Mouse (Mus musculus) v-Abl transformed pro-B cells (cell line): Measurements from ENCODE around the gene Gm38392.
"Not testable (repeated sequence)": the region's sequence is repeated elsewhere in the genome, so short reads cannot be mapped to it uniquely, and the experiment has no call there.

ENCODE experiments used
- in situ Hi-C, 2 experiments: fragments of 400-800 bp; cut with MboI; formaldehyde crosslinking; loops; one replicate each; pipeline ENCODE4 v1.15.1; 2025; ENCODE audit not compliant: unreplicated experiment in 2 of 2

Gene Gm38392

DNA sequence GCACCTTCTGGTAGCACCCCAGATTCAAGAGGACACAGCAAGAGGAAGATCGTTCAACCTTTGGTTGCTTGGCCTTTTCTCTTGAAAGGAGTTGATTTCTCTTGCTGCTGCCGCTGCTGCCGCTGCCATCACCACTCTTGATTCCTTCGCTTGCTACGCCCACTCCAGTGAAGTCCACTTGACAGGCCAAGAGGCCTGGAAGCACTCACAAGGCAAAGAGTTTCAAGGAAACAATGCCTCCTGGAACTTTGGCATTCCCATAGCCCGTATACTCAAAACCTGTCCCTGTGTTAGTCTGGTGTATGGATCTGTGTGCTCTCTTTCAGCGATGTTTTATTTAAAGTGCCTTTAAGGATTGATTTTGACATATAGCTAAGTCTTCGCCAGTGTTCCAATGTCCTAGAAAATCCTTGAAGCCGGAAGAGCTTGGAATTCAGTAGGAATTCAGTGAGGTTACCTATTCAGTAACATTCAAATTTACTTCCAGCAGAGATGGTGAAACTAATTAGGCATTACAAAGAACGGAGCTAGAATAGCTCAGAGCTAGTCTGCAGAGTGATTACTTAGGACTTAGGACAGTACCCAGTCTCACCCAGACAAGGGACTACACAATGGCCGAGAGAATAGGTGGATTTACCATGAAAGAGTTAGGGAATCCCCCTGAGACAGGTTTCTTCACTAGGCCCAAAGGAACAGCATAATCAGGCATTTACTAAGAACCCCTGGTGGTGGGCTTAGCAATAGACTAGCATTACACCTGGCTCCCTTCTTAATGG, 5.7 kb downstream of the Gm38392 start:
- in situ Hi-C loops: not testable (repeated sequence)

DNA sequence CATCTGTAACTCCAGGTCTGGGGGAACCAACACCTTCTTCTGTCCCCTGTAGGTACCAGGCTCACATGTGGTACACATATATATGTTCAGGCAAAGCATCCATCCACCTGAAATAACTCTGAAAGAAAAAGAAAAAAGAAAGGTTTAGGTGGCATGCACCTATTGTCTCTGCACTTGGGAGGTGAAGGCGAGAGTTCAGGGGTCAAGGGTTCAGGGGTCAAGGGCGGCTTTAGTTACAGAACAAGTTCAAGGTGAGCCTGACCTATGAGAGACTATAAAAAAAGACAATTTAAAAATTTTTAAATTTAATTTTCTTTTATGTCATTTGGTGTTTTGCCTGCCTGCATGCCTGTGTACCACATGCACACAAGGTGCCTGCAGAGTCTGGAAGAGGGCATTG, 7.0 kb downstream of the Gm38392 start:
- in situ Hi-C loops: no loop called here

DNA sequence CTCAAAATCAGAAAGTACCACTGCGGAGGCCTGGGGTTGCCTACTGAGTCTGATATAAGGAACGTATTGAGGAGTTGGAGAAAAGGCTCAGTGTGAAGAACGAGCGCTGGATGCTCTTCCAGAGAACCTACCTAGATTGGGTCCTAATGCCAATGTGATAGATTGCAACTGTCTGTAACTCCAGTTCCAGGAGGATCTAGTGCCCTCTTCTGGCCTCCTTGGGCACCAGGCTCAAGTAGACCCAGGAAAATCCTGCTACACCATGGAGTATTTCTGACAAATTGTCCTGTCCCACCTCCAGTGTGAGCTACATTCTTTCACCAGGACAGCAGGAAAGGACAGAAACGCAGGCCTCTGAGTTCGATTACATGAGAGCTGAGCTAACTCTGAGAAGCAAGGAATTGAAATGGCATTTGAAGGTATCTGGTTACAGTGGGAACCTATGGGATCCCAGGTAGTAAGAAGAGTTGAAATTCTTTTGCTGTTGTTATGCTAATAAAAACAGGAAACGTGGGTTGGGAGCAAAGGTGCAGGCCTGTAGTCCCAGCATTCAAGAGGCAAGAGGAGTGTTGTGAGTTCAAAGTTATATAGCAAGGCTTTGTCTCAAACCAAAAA, 10.4 kb downstream of the Gm38392 start:
- in situ Hi-C loops: no loop called here

DNA sequence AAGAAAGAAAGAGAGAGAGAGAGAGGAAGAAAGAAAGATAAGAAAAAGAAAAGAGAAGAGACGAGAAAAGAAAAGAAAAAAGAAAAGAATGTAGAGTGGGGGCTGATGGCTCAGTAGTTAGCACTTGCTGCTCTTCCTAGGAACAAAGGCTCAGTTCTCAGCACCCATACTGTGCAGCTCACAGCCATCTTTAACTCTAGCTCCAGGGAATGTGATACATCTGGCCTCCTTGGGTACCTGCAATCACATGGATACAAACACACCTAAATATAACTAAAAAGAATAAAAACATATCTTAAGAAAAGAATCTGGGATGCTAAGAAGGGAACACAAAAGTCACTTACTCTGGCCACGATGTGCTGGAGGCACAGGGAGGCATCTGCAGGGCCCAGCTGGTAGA, 10.9 kb downstream of the Gm38392 start:
- in situ Hi-C loops: no loop called here

DNA sequence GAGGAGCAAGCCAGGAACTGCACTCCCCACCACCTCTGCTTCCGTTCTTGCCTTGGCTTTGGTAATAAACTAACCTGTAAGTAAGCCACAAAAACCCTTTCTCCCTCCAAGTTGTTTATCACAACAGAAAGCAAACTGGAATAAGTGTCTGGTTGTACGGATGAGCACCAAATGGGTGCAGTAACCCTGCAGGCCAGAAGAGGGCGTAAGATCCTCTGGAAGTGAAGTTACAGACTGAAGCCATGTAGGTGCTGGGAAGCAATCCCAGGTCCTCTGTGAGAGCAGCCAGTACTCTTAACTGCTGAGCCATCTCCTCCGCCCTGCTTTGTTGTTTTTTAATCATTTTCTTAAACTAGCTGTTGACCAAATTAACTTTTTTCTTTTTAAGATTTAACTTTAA, 13.0 kb downstream of the Gm38392 start:
- in situ Hi-C loops: no loop called here

DNA sequence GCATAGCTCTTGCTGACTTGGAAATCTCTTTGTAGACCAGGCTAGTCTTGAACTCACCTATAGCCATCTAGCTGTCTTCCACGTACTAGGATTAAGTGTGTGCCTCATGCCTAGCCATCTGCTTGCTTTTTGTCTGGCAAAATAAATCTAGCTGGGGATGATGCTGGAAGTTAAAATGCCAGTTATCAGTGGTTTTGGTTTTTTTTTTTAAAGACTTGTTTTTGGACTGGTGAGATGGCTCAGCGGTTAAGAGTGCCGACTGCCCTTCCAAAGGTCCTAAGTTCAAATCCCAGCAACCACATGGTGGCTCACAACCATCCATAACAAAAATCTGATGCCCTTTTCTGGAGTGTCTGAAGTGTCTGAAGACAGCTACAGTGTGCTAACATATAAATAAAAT, 15.2 kb downstream of the Gm38392 start:
- in situ Hi-C loops: no loop called here

DNA sequence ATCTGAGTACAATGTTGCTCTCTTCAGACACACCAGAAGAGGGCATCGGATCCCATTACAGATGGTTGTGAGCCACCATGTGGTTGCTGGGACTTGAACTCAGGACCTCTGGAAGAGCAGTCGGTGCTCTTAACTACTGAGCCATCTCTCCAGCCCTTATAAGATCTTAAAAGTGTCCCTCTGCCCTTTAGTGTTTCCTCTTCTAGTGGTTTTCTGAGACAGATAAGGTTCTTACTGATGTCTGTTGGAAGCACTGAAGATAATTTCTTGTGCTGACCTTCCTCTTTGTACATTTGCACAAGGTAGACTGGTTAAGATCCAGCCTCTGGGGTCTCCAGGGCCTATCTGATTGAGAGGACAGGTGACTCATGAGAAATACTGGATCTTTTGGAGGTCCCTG, 15.7 kb downstream of the Gm38392 start:
- in situ Hi-C loops: not testable (repeated sequence)

DNA sequence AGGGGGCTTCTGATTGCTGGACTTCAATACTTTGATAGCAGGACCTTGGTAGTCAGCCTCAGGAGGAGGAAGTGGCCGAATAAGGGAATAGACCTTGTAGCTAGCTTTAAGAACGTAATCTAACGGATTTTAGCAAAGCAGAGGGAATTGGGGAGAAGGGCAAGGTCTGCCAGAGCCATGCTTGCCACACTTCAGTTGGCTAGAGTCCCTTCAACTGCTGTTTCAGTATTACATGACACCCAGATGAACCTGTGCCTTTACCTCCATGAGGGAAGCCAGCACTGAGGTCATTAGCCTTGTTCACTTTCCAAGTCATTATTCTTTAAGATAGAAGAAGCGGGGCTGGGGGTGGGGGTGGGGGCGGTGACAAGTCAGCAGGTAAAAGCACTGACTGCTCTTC, 18.0 kb downstream of the Gm38392 start:
- in situ Hi-C loops: no loop called here

DNA sequence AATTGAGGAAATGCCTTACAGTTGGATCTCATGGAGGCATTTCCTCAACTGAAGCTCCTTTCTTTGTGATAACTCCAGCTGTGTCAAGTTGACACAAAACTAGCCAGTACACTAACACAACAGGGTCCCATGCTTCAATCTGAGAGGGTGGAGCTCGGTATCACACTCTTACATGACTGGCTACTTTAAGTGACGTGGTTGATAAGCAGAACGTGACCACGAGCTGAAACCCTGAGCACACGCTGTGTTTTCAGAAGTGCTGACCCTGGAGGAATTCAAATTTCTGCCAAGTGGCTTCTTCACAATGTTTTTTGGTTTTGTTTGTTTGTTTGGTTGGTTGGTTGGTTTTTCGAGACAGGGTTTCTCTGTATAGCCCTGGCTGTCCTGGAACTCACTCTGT, 19.0 kb downstream of the Gm38392 start:
- in situ Hi-C loops: not testable (repeated sequence)

DNA sequence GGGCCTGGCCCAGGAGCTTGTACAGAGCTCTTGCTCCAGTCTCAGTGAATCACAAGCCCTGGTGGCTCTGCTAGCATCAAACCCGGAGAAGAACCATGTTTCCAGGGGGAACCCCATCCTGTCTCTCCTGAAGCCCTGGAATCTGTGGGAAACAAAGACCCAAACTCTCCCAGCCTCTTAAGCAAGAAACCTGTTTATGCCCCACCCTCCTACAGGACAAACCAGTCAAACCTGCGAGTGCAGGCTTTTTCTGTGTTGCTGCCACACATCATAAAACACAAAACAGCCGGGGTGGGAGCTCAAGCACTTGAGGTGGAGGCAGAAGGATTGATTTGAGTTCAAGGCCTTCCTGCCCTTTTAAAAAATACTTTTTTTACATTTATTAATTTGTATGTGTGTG, 24.7 kb downstream of the Gm38392 start:
- in situ Hi-C loops: no loop called here

DNA sequence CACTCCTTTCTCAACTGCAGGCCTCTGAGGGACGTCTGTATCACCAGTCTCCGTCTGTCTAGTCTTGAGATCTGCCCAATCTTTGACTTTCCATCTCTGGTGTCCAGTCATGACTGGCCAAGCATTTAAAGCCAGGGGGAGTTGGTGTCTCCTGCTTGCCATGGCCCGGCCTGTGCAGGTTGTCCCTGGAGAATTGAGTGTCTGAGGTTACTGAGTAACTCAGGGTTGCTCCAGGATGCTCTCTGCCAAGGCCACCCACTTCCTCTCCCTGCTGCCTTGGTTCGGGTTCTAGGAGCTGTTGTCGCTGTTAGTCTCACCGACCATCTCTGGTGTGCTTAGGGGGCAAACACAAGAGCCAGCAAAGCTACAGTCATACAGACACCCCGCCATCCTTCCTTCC, 30.6 kb downstream of the Gm38392 start:
- in situ Hi-C loops: no loop called here

DNA sequence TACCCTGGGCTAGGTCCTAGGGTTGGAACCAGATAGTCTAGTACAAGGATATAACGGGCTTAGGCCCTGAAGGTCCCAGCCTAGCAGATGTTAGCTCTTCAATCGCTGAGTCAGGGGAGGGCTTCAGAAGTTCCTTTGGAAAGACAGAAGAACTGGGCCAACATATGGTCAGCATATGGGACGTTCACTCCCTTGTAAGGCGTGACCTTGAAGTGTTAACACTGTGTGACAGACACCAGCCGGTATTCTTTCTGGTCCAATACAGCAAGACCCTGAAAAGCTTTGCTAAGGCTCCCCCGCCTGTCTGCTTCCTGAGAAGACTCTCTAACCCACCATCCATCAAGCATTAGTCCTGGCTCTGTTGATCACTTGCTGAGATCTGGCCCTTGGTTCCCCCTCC, 31.1 kb downstream of the Gm38392 start:
- in situ Hi-C loops: no loop called here

DNA sequence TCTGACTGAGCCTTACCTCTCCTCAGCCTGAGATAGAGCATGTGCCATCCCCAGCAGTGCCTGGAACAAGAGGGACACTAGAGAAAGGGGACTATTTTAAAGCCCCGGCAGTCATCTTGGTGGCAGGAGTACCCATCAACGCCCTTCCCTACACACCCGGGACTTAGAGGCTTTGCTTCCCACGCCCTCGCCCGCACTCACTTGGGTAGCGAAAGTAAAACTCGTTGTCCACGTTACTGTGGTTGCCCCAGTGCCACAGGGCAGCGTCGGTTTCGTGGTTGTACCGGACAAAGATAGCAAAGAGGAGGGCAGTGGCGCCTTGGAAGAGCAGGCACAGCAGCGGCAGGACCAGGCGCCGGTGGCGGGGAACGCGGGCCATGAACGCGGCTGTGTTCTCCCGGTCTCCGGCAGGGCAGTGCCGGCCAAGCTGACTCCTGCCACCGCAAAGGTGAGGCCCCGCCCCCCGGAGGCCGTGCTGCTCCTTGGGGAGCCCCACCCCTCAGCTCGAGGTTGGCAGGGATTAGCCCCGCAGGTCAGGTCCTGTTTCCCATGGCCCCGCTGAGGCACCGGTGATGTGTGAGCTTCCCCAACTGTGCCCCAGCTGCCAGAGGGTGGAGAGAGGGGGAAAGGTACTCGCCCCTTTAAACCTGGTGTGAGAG, 32.6 kb downstream of the Gm38392 start, which contains the start of gene Rhbg:
Gene Rhbg (minus strand): TSS at position 442 of the 659 bp plus-strand sequence.
- in situ Hi-C loops: no loop called here

DNA sequence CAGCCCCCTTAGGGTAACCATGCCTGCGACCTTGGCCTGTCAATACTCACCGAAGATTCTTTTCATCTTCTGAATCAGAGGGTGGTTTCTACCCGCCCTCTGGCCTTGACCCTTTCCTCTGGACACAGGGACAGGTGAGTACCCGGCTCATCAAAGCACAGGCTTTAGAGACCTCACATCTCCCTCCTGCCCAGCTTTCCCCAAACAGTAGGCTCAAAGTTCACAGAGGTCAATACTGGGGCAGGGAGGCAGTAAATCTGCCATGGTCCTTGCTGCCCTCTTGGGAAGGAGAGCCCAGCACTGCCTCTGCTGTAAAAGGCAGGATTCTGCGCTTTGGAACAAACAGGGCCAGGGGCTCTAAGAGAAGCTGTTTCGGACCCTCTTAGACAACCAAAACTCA, 34.3 kb downstream of the Gm38392 start:
- in situ Hi-C loops: no loop called here

DNA sequence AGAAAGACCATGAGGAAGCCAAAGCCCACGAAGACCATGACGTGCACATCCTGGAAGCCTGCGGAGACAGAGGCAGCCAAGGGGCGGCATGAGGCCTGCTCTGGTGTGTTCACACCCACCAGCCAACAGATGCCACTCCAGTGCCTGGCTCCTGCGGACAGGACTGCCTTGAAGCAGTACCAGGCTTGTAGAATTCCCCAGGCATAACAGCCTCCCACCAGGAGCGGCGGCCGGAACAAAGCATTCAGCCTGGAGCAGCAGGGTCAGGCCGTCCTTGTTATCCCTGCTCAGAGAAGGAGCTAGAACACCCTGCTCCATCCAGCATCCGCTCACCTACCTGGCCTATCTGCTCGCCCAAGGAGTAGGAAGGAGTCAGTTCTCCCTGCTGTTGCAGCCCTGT, 38.6 kb downstream of the Gm38392 start:
- in situ Hi-C loops: no loop called here

DNA sequence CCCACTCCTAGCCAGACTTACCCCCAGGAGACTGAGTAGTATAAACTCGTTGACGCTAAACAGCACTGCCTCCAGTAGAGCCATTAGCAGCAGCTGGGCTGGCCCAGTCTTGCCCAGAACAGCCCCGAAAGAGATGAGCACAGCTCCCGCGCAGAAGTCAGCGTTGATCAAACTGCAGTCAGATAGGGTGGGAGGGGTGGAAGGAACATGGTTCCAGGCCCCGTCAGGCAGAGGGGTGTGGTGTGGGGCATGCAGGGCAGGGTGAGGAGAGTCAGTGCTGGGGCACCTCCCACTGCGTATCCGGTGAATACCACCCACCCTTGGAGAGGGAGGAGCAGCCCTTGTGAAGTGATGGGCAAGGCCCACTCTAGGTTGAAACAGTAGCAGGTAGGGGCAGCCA, 39.3 kb downstream of the Gm38392 start:
- in situ Hi-C loops: no loop called here

DNA sequence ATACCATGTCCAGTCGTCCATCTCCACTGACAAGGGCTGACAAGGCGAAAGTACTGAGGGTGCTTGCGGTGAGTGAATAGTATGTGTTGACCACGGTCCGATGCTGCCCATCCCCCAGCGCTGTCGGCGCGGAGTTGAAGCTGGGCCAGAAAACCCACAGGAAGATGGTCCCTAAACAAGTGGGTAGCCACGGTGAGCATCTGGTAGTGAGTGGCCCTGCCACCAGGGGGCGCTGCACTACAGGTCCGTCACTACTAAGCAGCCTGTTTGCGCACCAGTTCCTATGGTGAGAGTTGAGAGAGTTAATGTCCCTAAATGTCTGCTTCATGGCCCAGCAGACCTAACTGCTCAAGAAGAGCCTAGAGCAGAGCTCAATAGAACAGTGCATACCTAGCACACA, 41.2 kb downstream of the Gm38392 start:
- in situ Hi-C loops: no loop called here

DNA sequence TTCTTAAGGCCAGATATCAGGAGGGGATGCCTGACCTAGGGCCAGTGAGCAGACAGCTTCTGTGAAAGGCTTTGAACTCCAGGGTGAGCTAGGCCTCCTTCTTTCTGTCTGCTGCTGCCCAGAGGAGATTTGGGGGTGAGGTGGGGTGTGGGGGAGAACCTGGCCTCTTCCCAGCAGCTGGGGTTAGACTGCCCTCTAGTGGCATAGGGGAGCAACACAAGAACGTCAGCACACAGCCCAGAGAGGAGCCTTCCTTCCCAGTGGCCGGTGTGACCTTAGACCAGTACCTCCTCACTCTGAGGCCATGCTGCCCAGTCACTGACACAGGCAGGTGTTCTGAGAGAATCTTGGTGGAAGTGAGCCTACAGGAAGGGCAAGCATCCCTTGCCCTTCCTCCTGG, 42.9 kb downstream of the Gm38392 start:
- in situ Hi-C loops: loop anchor here (5.0 kb wide), 3 partner anchors 52 to 222 kb away; no protein-coding TSS in a partner anchor

DNA sequence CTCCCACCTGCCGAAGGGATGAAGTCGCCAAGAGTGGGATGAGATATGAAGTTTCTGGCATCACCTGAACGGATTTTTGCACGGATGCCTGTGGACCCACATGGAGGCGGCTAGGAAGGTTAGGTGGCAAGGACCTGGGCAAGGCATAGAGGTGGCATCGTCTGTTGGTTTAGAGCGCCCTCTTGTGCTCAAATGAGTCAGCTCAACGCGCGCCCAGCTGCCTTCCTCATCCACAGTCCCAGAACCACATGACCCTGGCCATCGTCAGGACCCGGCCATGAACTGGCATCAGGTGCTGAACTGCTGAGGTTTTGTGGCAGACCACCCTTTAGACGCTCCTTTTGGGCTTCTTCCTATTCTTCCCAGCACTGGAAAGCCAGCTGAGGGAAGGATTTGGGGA, 44.5 kb downstream of the Gm38392 start:
- in situ Hi-C loops: loop anchor here (5.0 kb wide), 3 partner anchors 50 to 220 kb away; no protein-coding TSS in a partner anchor

DNA sequence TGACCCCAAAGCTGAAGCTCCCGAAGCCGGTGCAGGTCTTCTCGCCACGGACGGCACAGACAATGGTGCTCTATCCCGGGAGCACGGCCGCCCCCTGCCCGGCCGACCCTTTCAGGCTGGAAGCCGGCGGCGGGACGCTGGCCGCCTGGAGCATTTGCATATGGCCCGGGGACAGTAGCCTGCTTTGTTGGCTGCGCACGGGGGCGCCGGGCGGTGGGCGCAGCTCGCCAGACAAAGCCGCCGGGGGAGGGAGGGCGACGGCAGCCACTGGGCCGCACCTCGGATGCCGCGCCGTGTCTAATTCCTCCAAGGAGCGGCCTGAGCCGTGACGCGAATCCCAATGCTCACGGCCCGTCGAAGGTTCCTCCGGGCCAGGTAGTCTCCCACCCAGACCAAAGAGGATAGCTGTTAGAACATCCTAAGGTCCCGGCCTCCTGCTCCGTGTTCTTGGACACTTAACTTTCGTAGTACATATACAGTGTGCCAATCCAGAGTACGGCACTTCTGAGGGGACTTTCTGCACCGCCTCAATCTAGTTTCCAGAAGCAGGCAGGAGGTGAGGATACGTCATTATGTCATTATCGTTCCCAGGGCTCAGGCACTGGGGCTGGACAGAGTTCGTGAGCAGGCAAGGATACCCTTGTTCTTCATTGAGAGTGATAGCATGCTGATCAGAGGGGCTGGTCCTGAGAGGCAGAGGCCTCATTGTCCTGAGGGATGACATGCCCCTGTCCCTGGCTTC, 45.8 kb downstream of the Gm38392 start:
- in situ Hi-C loops: loop anchor here (5.0 kb wide), 3 partner anchors 49 to 219 kb away; no protein-coding TSS in a partner anchor

DNA sequence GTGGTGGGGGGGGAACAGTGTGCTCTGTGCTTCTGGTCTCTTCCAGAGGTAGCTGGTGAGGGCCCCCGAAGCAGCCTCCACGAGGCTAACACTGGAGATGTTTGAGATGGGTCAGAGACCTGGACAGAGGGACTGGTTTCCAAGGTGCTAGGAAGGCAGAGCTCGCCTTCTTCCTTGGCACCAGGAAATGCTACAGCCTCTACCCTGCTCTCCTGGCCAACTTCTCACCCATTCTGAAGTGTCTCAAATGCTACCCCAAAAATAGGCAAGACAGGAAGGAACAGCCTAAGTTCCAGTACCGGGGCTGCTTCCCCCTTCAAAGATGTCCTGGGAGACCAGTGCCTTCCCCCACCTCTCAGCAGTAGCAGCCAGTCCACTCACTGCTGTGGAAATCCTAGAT, 47.6 kb downstream of the Gm38392 start:
- in situ Hi-C loops: no loop called here
